Mouse (Mus musculus): ENCODE measurements around the gene Lactb. TPM values are rescaled to one million over a fixed set of nuclear protein-coding genes. Genes with fewer than 3 reads are reported as not detected.
A peak's percentile ranks its signal among the peaks of the same experiment; 100 is the strongest.

The Lactb gene
- polyA plus RNA-seq, 1 experiment from 2014 or later, result 14.4 TPM

DNA sequence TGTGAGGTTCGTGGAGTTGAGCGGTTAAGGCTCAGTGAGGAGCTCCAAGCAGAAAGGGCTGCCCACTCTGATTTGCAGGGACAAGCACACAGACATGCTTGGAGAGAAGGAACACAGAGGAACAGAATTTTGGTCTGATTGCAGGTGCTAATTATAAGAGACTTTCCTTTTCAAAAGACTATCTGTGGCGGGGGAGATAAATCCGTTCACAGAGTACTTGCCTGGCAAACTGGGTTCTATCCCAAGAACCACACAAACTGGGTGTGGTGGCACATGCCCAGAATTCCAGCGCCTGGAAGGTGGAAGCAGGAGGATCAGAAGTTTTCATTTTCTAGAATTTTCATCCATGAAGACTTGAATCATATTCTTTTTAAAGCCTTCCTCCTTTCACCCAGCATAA is 1.8 kb upstream of the Lactb start:
- H3K9me3 ChIP-seq (replicated peaks), result no peaks in the 10 kb centered on the region
- no peak for ATAC-seq (replicated peaks; ENCODE audit: low FRiP score)
- peaks cover 23% of the 10 kb centered on the region for H3K4me1 ChIP-seq
- no peak overlapping the region for H3K9ac ChIP-seq
- no peak overlapping the region for H3K4me3 ChIP-seq (replicated peaks)
- WGBS, result 79% methylated on average over 5 of the region's 5 CpGs
- no peaks in the 10 kb centered on the region for H3K27me3 ChIP-seq
- no peak overlapping the region for H3K27ac ChIP-seq
- no peaks in the 10 kb centered on the region for H3K36me3 ChIP-seq
- no peak overlapping the region for H3K4me2 ChIP-seq

DNA sequence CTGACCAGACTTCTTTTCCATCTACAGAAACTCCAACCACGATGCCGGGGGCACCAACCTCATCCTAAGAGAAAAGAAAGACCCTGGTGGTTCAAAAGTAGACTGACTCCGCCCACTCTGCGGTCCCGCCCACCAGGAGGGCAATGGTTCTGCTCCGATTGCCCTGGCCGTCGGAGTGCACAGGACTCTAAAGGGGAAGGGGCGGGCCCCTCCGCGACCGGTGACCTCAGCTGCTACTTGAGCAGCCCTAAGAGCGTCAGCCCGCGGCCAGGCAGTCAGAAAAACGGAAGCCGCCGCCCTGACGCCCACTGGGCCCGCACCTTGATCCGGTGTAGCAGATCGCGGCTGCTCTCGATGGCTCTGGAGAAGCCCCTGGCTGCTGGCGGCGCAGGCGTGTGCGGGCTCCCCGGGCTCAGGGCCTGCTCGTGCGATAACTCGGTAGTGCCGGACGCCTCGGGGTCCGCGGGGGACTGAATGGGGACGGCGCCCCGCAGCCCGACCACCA is 511 bp downstream of the Lactb start:
- under 1% methylated on average over 41 of the region's 41 CpGs for WGBS
- Histone ChIP-seq H3K9ac (peak overlapping the region; percentile 64), H3K27me3 (no peaks in the 10 kb centered on the region), H3K4me2 (peak overlapping the region; percentile 84), H3K36me3 (peaks cover 15% of the 10 kb centered on the region), H3K9me3 (replicated peaks) (no peaks in the 10 kb centered on the region), H3K4me3 (replicated peaks) (peak overlapping the region; percentile 71), H3K4me1 (peaks cover 23% of the 10 kb centered on the region), H3K27ac (peak overlapping the region; percentile 98)
- peak; percentile 95 for ATAC-seq (replicated peaks; ENCODE audit: low FRiP score)

DNA sequence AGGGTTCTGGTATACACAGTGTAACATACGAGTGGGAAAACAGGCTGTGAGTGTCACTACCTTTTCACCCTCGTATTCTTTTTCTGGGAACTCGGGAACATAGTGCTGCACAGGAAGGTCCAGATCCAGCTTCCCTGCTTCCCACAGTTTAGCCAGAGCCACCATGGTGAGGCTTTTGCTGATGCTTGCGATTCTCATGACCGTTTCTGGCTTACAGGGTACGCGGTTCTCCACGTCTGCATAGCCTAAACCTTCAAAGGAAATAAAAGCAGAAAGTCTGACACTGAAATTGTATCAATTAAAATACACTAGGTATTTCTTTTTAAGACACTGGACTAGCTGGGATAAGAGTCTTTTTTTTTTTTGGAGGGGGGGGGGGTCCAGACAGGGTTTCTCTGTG is 4.2 kb downstream of the Lactb start:
- Histone ChIP-seq H3K4me1 (peaks cover 14% of the 10 kb centered on the region), H3K36me3 (peaks cover 26% of the 10 kb centered on the region), H3K4me2 (no peak overlapping the region), H3K27ac (no peak overlapping the region), H3K9me3 (replicated peaks) (no peaks in the 10 kb centered on the region), H3K4me3 (replicated peaks) (no peak overlapping the region), H3K27me3 (no peaks in the 10 kb centered on the region), H3K9ac (no peak overlapping the region)
- 87% methylated on average over 8 of the region's 8 CpGs for WGBS
- ATAC-seq (replicated peaks; ENCODE audit: low FRiP score), result no peak

DNA sequence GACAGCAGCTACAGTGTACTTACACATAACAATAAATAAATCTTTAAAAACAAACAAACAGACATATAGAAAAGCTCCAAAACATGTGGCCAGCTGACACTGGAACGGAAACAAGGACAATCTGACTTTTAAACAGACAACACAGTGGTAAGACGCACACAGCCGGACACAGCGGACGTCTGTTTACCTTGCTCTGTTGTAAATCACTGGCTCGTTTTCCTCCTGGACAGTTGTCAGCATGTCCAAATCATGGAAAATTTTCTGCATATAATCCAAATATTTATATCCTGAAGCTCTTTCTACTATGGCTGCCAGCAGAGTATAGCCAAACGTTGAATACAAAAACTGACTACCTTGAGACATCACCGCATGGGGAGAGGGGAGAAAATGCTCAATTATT is 7.8 kb downstream of the Lactb start:
- peaks cover 29% of the 10 kb centered on the region for H3K36me3 ChIP-seq
- H3K9me3 ChIP-seq (replicated peaks), result no peaks in the 10 kb centered on the region
- ATAC-seq (replicated peaks; ENCODE audit: low FRiP score), result no peak
- whole genome bisulfite sequencing, result 83% methylated on average over 8 of the region's 8 CpGs
- H3K27me3 ChIP-seq, result no peaks in the 10 kb centered on the region
- H3K4me1 ChIP-seq, result no peaks in the 10 kb centered on the region
- H3K27ac ChIP-seq, result no peak overlapping the region
- H3K4me2 ChIP-seq, result no peak overlapping the region
- H3K4me3 ChIP-seq (replicated peaks), result no peak overlapping the region
- no peak overlapping the region for H3K9ac ChIP-seq

DNA sequence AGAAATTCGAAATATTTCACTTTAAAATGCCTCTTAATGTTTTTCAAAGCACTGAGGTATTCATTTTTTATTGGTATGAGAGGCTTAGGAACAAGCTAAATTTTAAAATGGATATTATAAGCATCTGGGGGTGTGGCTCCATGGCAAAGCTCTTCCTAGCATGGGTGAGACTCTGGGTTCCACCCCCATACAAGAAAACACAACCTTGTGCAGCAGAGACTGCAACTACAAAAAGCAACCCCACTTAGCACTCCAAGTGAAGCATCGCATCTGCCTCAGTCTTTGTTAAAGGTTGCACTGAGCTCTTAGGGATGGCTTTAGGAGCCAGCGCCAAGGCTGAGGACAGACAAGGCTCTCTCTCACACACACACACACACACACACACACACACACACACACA is 13.8 kb downstream of the Lactb start:
- no peak for ATAC-seq (replicated peaks; ENCODE audit: low FRiP score)
- no peaks in the 10 kb centered on the region for H3K27me3 ChIP-seq

DNA sequence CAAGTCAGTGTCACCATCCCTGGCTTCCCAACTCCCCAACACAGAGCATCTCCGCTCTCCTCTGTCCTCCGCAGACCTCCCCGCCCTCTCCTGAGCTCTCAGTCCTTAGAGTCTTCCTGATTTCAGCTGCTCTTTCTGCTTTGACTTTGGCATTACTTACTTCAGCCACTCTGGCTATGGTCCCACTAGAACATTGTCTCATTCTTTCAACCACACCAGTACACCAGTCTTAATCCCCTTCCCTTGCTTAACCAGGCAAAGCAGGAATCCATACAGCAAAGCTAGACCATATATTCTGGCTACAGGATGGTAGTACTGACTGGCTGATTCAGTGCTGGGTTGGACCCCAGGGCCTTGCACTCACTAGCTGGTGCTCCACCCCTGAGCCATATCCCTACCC is 17.8 kb downstream of the Lactb start:
- H3K27ac ChIP-seq, result no peak overlapping the region
- no peak overlapping the region for H3K4me3 ChIP-seq (replicated peaks)
- no peak overlapping the region for H3K9ac ChIP-seq
- H3K9me3 ChIP-seq (replicated peaks), result no peaks in the 10 kb centered on the region
- H3K4me1 ChIP-seq, result no peaks in the 10 kb centered on the region
- 96% methylated on average over 3 of the region's 3 CpGs for WGBS
- H3K36me3 ChIP-seq, result peaks cover 10% of the 10 kb centered on the region; the same call in 1 of the 2 replicates
- H3K4me2 ChIP-seq, result no peak overlapping the region
- no peak for ATAC-seq (replicated peaks; ENCODE audit: low FRiP score)
- no peaks in the 10 kb centered on the region for H3K27me3 ChIP-seq

More for the DNA sequence above, 13.8 kb downstream of the Lactb start:
- Histone ChIP-seq H3K9ac (no peak overlapping the region), H3K4me2 (no peak overlapping the region), H3K27ac (no peak overlapping the region), H3K36me3 (0 out of 2 replicates have a peak, but pooled peaks cover 5% of the 10 kb centered on the region), H3K4me1 (no peaks in the 10 kb centered on the region), H3K9me3 (replicated peaks) (no peaks in the 10 kb centered on the region), H3K4me3 (replicated peaks) (no peak overlapping the region)
- WGBS, result 71% methylated on average over 3 of the region's 3 CpGs

DNA sequence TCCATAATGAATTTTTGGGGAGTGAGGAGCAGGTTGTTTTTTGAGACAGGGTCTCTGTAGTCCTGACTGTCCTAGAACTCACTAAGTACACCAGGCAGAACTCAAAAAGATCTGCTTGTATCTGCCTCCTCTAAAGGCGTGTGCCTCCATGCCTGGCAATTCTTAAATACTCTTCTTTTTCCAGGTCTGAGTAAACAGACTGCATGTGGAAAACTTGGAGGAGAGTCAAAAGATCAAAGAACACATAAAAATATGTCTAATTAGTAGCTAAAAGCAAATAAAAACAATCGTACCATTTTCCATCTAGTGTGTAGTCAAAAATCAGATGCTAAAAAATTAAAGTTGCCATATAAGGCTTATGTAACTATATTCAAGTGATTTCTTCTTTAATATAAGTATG is 22.4 kb downstream of the Lactb start:
- Histone ChIP-seq H3K9me3 (replicated peaks) (no peaks in the 10 kb centered on the region), H3K9ac (no peak overlapping the region), H3K27ac (no peak overlapping the region), H3K36me3 (peaks cover 21% of the 10 kb centered on the region), H3K4me3 (replicated peaks) (no peak overlapping the region), H3K27me3 (no peaks in the 10 kb centered on the region), H3K4me2 (no peak overlapping the region), H3K4me1 (no peaks in the 10 kb centered on the region)
- 85% methylated on average over 2 of the region's 2 CpGs for WGBS
- ATAC-seq (replicated peaks; ENCODE audit: low FRiP score), result no peak

DNA sequence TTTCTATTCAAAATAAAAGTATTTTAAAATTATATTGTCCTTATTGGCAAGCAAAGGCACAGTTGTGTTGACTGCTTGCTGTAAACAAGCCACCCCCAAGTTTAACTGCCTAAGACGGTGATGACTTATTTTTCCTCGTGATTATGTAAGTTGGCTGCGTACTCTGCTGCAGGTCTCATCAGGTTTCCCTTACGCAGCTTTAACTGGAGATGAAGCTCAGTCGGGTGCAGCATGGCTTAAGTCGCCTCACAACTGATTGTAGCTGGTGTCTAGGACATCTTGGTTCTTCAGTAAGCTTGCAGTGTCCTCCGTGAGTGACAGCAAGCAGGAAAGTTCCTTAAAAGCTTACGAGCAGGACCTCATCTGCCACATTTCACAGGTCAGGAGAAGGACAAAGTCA is 23.0 kb downstream of the Lactb start:
- Histone ChIP-seq H3K9ac (no peak overlapping the region), H3K27ac (no peak overlapping the region), H3K27me3 (no peaks in the 10 kb centered on the region), H3K4me2 (no peak overlapping the region), H3K36me3 (peaks cover 23% of the 10 kb centered on the region), H3K9me3 (replicated peaks) (no peaks in the 10 kb centered on the region), H3K4me3 (replicated peaks) (no peak overlapping the region), H3K4me1 (no peaks in the 10 kb centered on the region)
- ATAC-seq (replicated peaks; ENCODE audit: low FRiP score), result no peak
- WGBS, result 79% methylated on average over 8 of the region's 8 CpGs

DNA sequence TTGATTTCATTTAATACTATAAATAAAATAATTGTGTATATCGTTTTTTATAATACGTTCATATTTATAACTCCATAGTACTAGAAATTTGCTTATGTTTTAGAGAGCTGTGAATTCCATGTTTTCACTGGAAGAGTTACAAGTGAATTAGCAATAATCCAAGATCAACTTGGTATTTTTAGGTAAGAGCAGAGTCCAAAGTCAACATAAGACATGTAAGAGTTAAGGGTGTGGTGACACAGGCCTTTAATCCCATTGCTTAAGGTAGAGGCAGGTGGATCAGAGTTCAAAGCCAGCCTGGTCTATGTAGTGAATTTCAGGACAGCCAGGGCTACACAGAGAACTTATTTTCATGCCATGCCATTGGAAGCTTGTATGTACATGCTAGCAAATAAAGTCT is 26.7 kb downstream of the Lactb start:
- WGBS, result 97% methylated on average over 2 of the region's 2 CpGs
- Histone ChIP-seq H3K36me3 (peaks cover 16% of the 10 kb centered on the region), H3K27me3 (no peaks in the 10 kb centered on the region), H3K9me3 (replicated peaks) (no peaks in the 10 kb centered on the region), H3K4me3 (replicated peaks) (no peak overlapping the region), H3K9ac (no peak overlapping the region), H3K4me2 (no peak overlapping the region), H3K27ac (no peak overlapping the region), H3K4me1 (peaks cover 13% of the 10 kb centered on the region)
- ATAC-seq (replicated peaks; ENCODE audit: low FRiP score), result no peak

DNA sequence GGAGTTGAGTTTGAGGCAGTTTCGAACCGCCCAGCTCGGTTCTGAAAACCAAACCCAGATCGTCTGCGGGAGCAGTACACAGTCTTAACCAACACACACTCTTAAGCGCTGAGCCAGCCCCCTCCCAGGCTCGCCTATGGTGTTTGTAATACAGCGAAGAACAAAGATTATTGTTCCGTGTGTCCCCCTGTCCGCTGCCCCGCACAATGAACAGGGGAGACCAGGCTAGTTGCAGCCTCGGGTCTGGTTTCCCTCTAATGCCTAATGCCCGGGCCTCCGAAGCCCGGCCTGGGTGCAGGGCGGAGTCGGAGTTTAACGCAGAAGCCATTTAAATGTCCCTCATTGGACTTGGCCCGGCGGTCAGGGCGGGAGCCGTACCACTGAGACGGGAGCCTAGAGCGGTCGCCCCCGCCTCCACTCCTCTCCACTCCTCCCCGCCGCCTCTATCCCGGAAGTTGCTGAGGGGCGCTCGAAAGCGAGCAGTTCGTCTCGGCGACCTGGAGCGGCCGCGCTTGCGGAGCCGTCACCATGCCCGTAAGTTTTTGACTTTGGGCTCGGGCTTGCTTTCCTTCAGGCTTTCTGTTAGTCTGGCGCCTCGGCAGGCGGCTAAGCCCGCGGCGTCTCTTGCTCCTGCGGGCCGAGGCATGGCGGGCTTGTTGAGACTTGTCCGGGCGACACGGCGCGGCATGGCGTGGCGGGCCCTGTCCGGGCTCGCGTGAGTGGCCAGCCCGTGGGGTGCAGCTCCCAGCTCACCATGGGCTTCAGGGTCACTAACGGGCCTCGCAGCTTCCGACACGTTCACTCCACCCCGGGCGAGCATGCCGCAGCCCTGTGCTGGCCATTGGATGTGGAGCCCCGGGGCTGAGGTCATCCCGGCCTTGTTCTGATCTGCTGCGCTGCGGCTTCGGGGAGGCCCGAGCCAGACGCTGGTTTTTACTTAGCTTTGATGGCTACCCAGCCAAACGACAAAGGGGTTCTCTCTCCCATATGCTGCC is 29.3 kb downstream of the Lactb start, which contains the start of gene Rps27l:
Gene Rps27l, plus strand, starts transcription at position 440 of the 995 bp plus-strand sequence.
- Histone ChIP-seq H3K4me2 (peak within 1 kb of the TSS; percentile 61), H3K4me3 (replicated peaks) (peak within 1 kb of the TSS; percentile 76), H3K27ac (peak within 1 kb of the TSS; percentile 97), H3K9me3 (replicated peaks) (no peaks in the 10 kb centered on the region), H3K36me3 (peaks cover 16% of the 10 kb centered on the region), H3K27me3 (no peaks in the 10 kb centered on the region), H3K9ac (peak within 1 kb of the TSS; percentile 85), H3K4me1 (peaks cover 13% of the 10 kb centered on the region)
- WGBS, result under 1% methylated on average over 77 of the region's 77 CpGs
- peak; percentile 99 for ATAC-seq (replicated peaks; ENCODE audit: low FRiP score)

DNA sequence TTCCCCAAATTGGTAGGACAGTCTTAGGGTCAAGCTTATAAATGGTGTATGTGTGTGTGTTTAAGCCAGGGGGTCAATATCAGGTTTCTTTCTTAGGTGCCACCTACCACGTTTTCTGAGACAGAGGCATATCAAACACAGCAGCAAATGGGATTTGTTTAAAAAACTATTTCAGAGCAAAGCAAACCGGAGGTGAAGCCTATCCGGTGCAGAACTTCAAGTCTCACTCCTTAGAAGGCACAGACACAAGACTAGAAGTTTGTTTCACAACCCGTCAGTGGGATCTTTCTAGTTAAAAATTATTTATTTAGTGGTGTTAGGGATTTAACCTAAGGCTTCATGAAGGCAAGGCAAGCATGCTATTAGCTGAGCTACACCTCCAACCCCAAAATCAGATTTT is 30.1 kb downstream of the Lactb start:
- ATAC-seq (replicated peaks; ENCODE audit: low FRiP score), result no peak
- peak overlapping the region; percentile 85 for H3K9ac ChIP-seq
- no peaks in the 10 kb centered on the region for H3K27me3 ChIP-seq
- H3K4me1 ChIP-seq, result peaks cover 13% of the 10 kb centered on the region
- WGBS, result 12% methylated on average over 4 of the region's 4 CpGs
- no peaks in the 10 kb centered on the region for H3K9me3 ChIP-seq (replicated peaks)
- peaks cover 16% of the 10 kb centered on the region for H3K36me3 ChIP-seq
- H3K4me2 ChIP-seq, result peak overlapping the region; percentile 61
- H3K4me3 ChIP-seq (replicated peaks), result peak overlapping the region; percentile 76
- H3K27ac ChIP-seq, result peak overlapping the region; percentile 97

DNA sequence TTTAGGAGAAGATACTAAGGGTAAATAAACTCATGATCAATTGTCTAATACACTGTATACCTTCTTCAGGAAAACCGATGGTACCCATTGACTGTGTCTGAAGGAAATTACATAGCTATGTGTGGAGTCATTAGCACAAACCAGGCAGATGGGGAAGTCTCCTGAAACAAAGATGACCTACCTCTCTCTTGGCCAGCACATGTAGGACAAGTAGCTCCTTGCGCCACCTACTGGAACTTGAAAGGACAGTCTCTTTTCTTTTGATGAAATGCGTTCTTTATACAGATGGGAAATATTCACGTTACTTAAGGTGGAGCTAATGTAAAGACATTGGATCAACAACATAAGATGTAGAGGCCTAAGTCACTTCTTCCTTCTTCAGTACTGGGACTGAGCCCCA is 36.4 kb downstream of the Lactb start:
- no peak for ATAC-seq (replicated peaks; ENCODE audit: low FRiP score)
- H3K27me3 ChIP-seq, result no peaks in the 10 kb centered on the region
- no peak overlapping the region for H3K9ac ChIP-seq
- H3K27ac ChIP-seq, result no peak overlapping the region
- no peaks in the 10 kb centered on the region for H3K9me3 ChIP-seq (replicated peaks)
- no peaks in the 10 kb centered on the region for H3K4me1 ChIP-seq
- H3K36me3 ChIP-seq, result no peaks in the 10 kb centered on the region
- no peak overlapping the region for H3K4me3 ChIP-seq (replicated peaks)
- 6% methylated on average over 4 of the region's 4 CpGs for WGBS
- H3K4me2 ChIP-seq, result no peak overlapping the region
